Mouse (Mus musculus) telencephalon, adult 2 months (tissue): ENCODE measurements at regions not wholly inside any gene's neighbourhood (a gene's known extent, or its start where the extent isn't known, plus 50 kb on each side); places are given as distances from the start of the nearest gene placed in this dataset.

Experiments
- DNase-seq: peaks from one replicate; pipeline ENCODE4 v3.0.0-alpha.2; 2011; ENCODE audit warnings: low read depth, low spot score

GRCm38 (mm10) chr10:6597256-6597655 is 161.1 kb upstream of the Oprm1 start:
- peak; percentile 13 for DNase-seq

DNA sequence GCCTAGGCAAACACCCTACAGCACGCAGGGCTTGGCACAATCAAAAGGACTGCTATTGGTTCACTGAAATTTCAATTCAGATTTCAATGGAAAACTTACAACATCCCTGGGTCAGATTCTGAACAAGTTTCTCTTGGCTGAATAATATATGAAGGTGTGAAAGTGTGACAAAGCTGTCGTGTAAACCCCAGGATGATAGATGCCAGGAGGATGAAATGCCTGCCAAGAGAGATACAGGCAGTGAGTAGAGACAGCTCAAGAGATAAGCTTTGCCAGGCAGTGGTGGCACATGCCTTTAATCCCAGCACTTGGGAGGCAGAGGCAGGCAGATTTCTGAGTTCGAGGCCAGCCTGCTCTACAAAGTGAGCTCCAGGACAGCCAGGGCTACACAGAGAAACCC is 159.7 kb upstream of the Oprm1 start:
- DNase-seq: peak; percentile 6

- peak; percentile 44 for DNase-seq
Measured at GRCm38 (mm10) chr10:6647576-6647975, 110.7 kb upstream of the Oprm1 start.

DNA sequence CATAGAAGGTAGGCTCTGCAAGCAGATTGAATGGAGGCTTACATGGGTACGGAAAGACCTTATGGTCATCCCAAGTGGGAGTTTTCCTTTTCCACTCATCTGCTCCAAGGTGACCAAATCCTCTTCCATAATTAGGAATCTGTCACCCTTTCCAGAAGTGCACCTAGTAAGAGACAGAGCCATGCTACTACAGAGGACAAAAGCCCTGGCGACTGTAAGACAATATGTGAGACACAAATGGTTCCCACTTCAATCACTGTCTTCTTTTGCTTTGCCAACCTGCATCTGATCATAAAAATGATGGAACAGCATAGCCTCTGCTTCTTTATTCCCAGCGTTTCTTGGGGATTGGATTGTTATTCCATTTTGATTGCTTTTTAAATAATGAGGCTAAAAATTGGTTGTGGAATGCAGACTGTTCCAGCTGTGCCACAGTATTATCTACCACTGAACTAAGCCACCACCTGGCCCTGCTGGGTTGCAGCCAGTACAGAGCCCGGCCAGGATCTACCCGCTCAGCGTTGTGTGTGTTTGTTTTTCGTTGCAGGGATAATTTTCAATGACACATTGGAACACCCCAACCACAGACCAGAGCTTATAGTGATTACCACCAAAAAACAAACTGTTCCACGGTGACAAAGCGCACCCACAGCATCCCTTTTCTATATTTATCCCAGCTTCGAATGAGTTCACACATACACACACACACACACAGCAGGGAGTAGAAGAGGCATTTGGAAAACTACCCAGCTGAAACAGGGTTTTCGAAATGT is 72.8 kb upstream of the Oprm1 start:
- DNase-seq: peak; percentile 44

DNA sequence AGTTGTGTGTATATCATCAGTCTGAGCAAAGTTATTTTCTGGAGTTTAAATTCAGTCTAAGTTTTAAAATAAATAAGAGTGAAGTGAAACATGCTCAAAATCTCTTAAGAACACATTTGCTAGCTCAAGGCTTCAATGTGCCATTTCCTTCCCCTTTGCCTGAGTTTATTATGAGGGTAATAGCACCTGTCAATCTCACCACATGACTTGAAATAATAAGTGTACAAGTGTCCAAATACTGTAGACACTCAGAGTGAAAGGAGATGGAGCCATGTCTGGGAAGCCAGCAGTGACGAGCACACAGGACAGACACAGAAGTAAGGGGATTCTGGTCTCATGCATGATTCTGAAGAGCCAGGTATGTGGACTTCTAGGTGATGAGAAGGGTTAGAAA is 72.2 kb upstream of the Oprm1 start:
- DNase-seq: no peak
